Mouse (Mus musculus) liver, postnatal 0 days (tissue): ENCODE results near the gene Cd160. TPM values are rescaled to one million over a fixed set of nuclear protein-coding genes. Genes with fewer than 3 reads are reported as not detected.

Experiments
- ATAC-seq: fragments of 200-750 bp; cut with Nextera tagmentation; 2 replicates; pipeline ENCODE4 v1.8.0; 2017; ENCODE audit warnings: mild to moderate bottlenecking, moderate library complexity
- DNase-seq: peaks from one replicate; pipeline ENCODE4 v3.0.0-alpha.2; 2016
- H3K27ac ChIP-seq: fragments of 300-500 bp; sonication (generic); 2 replicates; pipeline ENCODE4 v1.5.1; 2014; ENCODE audit warnings: antibody characterized with exemption, moderate library complexity, mild to moderate bottlenecking, low read depth
- H3K27me3 ChIP-seq: fragments of 300-500 bp; sonication (generic); 2 replicates; pipeline ENCODE4 v1.6.1; 2014; ENCODE audit warnings: low read length, control low read depth, mixed read lengths; ENCODE audit not compliant: insufficient read depth
- H3K36me3 ChIP-seq: fragments of 300-500 bp; sonication (generic); replicated peaks from 2 replicates; pipeline ENCODE4 v1.6.1; 2014; ENCODE audit warnings: mild to moderate bottlenecking, control low read depth, low read length, moderate library complexity, mixed read lengths; ENCODE audit not compliant: insufficient read depth
- H3K4me1 ChIP-seq: fragments of 300-500 bp; sonication (generic); 2 replicates; pipeline ENCODE4 v1.6.1; 2014; ENCODE audit warnings: antibody characterized with exemption, mild to moderate bottlenecking, control low read depth; ENCODE audit not compliant: insufficient read depth
- H3K4me2 ChIP-seq: fragments of 300-500 bp; sonication (generic); 2 replicates; pipeline ENCODE4 v1.6.1; 2014; ENCODE audit warnings: low read depth, mild to moderate bottlenecking, low read length, moderate library complexity, mixed read lengths
- H3K4me3 ChIP-seq: fragments of 300-500 bp; sonication (generic); 2 replicates; pipeline ENCODE4 v1.5.1; 2014; ENCODE audit warnings: low read depth, low read length
- H3K9ac ChIP-seq: fragments of 300-500 bp; sonication (generic); replicated peaks from 2 replicates; pipeline ENCODE4 v1.6.1; 2014; ENCODE audit warnings: mild to moderate bottlenecking, moderate library complexity
- H3K9me3 ChIP-seq: fragments of 300-500 bp; sonication (generic); 2 replicates; pipeline ENCODE4 v1.6.1; 2016; ENCODE audit warnings: mild to moderate bottlenecking, control low read depth, low read length, mixed read lengths
- CTCF ChIP-seq: sonication (generic); IDR thresholded peaks from 2 replicates; pipeline ENCODE4 v1.5.1; 2016; ENCODE audit warnings: antibody characterized with exemption, low read depth
- EP300 ChIP-seq: IDR thresholded peaks from 2 replicates; pipeline ENCODE4 v1.6.1; 2016; ENCODE audit warnings: antibody characterized with exemption, low read depth, mild to moderate bottlenecking
- WGBS: fragments of 180-500 bp; shearing (Covaris S2); extraction: QIAGEN DNeasy Blood & Tissue Kit; methylation state at CpG from one replicate; pipeline ENCODE4 v1.1.7; 2014; ENCODE audit not compliant: insufficient replicate concordance; 5-methylcytosine and 5-hydroxymethylcytosine counted together
- polyA plus RNA-seq: library from polyadenylated mRNA; unstranded; fragments of >200 nt; fragmentation: Nextera tagmentation; extraction: Ambion mirVana; gene quantifications from 2 replicates; pipeline ENCODE4 v1.2.1, GENCODE M21; 2015

The Cd160 gene
- polyA plus RNA-seq, 1 experiment from 2014 or later, result 0.89 TPM

GRCm38 (mm10) chr3:96848470-96848869, 19.3 kb upstream of the Cd160 start:
- Histone ChIP-seq H3K4me2 (no peak overlapping the region), H3K27ac (no peak overlapping the region), H3K4me1 (peaks cover 18% of the 10 kb centered on the region), H3K36me3 (no peaks in the 10 kb centered on the region; the same call in 1 of the 2 replicates), H3K9me3 (no peaks in the 10 kb centered on the region), H3K27me3 (no peaks in the 10 kb centered on the region), H3K4me3 (no peak overlapping the region), H3K9ac (no peak overlapping the region)
- 47% methylated on average over 7 of the region's 8 CpGs for WGBS
- ATAC-seq (peak; percentile 75), DNase-seq (peak; percentile 30)
- TF ChIP-seq EP300, result no peak
- no peak for TF ChIP-seq CTCF

- WGBS, result 17% methylated on average over 6 of the region's 6 CpGs
- ATAC-seq (no peak), DNase-seq (no peak)
- H3K27me3 ChIP-seq, result no peaks in the 10 kb centered on the region
- no peak overlapping the region for H3K9ac ChIP-seq
- H3K4me1 ChIP-seq, result peaks cover 18% of the 10 kb centered on the region
- no peaks in the 10 kb centered on the region for H3K9me3 ChIP-seq
- TF ChIP-seq EP300 (no peak), CTCF (no peak)
- H3K36me3 ChIP-seq, result no peaks in the 10 kb centered on the region; the same call in 1 of the 2 replicates
- no peak overlapping the region for H3K4me3 ChIP-seq
- no peak overlapping the region for H3K4me2 ChIP-seq
- H3K27ac ChIP-seq, result no peak overlapping the region
These were observed 18.5 kb upstream of the Cd160 start for GRCm38 (mm10) chr3:96847661-96848060.

- Histone ChIP-seq H3K36me3 (no peaks in the 10 kb centered on the region; the same call in 1 of the 2 replicates), H3K9ac (no peak overlapping the region), H3K27me3 (no peaks in the 10 kb centered on the region), H3K4me1 (peaks cover 18% of the 10 kb centered on the region), H3K4me2 (no peak overlapping the region), H3K4me3 (no peak overlapping the region), H3K9me3 (no peaks in the 10 kb centered on the region), H3K27ac (no peak overlapping the region)
- ATAC-seq (no peak), DNase-seq (no peak)
- 49% methylated on average over 12 of the region's 12 CpGs for WGBS
- TF ChIP-seq EP300, result no peak
- no peak for TF ChIP-seq CTCF
These were observed 17.8 kb upstream of the Cd160 start for GRCm38 (mm10) chr3:96846985-96847384.

GRCm38 (mm10) chr3:96845806-96846205, 16.7 kb upstream of the Cd160 start:
- H3K36me3 ChIP-seq, result no peaks in the 10 kb centered on the region
- 0 out of 2 replicates have a peak overlapping the region, but pooled peaks have one; percentile 16 for H3K27ac ChIP-seq
- no peaks in the 10 kb centered on the region for H3K27me3 ChIP-seq
- H3K4me2 ChIP-seq, result no peak overlapping the region; the same call in 1 of the 2 replicates
- H3K9me3 ChIP-seq, result no peaks in the 10 kb centered on the region
- no peak for DNase-seq
- no peak overlapping the region for H3K9ac ChIP-seq
- TF ChIP-seq EP300, result no peak
- TF ChIP-seq CTCF, result no peak
- peaks cover 18% of the 10 kb centered on the region for H3K4me1 ChIP-seq
- H3K4me3 ChIP-seq, result no peak overlapping the region
- WGBS, result 56% methylated on average over 9 of the region's 9 CpGs
- no peak for ATAC-seq

- whole genome bisulfite sequencing, result 77% methylated on average over 6 of the region's 6 CpGs
- Histone ChIP-seq H3K9ac (no peak overlapping the region), H3K36me3 (no peaks in the 10 kb centered on the region), H3K27ac (peak overlapping the region; percentile 16; the same call in 1 of the 2 replicates), H3K4me2 (no peak overlapping the region), H3K4me1 (peaks cover 18% of the 10 kb centered on the region), H3K27me3 (no peaks in the 10 kb centered on the region), H3K4me3 (no peak overlapping the region), H3K9me3 (no peaks in the 10 kb centered on the region)
- no peak for TF ChIP-seq EP300
- TF ChIP-seq CTCF, result no peak
- ATAC-seq, result no peak
- no peak for DNase-seq
These were observed 16.0 kb upstream of the Cd160 start for GRCm38 (mm10) chr3:96845191-96845590.

- H3K4me2 ChIP-seq, result no peak overlapping the region
- H3K27ac ChIP-seq, result peak overlapping the region; percentile 64
- TF ChIP-seq EP300 (no peak), CTCF (no peak)
- no peaks in the 10 kb centered on the region for H3K9me3 ChIP-seq
- H3K4me1 ChIP-seq, result peaks cover 9% of the 10 kb centered on the region
- DNase-seq (no peak), ATAC-seq (peak; percentile 55; the same call in 1 of the 2 replicates)
- H3K36me3 ChIP-seq, result no peaks in the 10 kb centered on the region
- H3K9ac ChIP-seq, result no peak overlapping the region
- H3K4me3 ChIP-seq, result no peak overlapping the region
- H3K27me3 ChIP-seq, result no peaks in the 10 kb centered on the region
- 61% methylated on average over 7 of the region's 7 CpGs for WGBS
These were observed 10.0 kb upstream of the Cd160 start for GRCm38 (mm10) chr3:96838996-96839645.
